Mouse (Mus musculus) MEL (cell line): ENCODE results near the gene Ly6g6c.

Experiments
- POLR2A ChIP-seq, 2 experiments: IDR thresholded peaks; 2 replicates each; pipeline ENCODE4 v1.6.1; 2011 to 2012; ENCODE audit warnings: low read length in 2 of 2, mild to moderate bottlenecking in 2 of 2, control low read depth in 1 of 2, improper control_type of control experiment in 1 of 2, low read depth in 1 of 2, moderate library complexity in 1 of 2; ENCODE audit not compliant: control insufficient read depth in 1 of 2, insufficient read depth in 1 of 2, poor library complexity in 1 of 2
- USF1 ChIP-seq: IDR thresholded peaks from 2 replicates; pipeline ENCODE4 v1.6.1; 2014; ENCODE audit warnings: low read depth, mild to moderate bottlenecking, inconsistent platforms, low read length, improper control_type of control experiment, moderate library complexity

DNA sequence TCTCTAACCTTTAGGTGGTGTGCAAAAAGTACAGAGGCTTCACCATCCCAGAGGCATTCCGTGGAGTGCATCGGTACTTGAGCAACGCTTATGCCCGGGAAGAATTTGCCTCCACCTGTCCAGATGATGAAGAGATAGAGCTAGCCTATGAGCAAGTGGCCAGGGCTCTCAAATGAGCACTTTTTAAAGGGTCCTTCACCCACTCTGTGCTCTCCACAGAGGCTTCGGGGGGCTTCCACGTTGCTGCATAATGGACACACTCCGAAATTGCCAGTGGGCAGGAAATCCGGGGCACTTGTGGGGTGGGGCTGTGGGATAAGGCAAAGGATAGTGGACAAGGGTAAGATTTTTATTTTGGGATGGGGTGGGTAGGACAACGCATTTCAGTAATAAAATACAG is 6.9 kb upstream of the Ly6g6c start:
- no peak for TF ChIP-seq POLR2A (IDR thresholded peaks at IDR 0.05; ENCODE audit: control insufficient read depth in 1 of 2, insufficient read depth in 1 of 2, low read depth in 1 of 2, low read length in 2 of 2, poor library complexity in 1 of 2)
- TF ChIP-seq USF1 = no peak
